Mouse (Mus musculus) hindbrain, embryonic 13.5 days (tissue): ENCODE measurements at regions not wholly inside any gene's neighbourhood (a gene's known extent, or its start where the extent isn't known, plus 50 kb on each side); places are given as distances from the start of the nearest gene placed in this dataset.

Experiments
- ATAC-seq: fragments of 200-750 bp; cut with Nextera tagmentation; 2 replicates; pipeline ENCODE4 v1.8.0; 2017; ENCODE audit warnings: moderate TSS enrichment; ENCODE audit not compliant: low FRiP score
- H3K27ac ChIP-seq: fragments of 300-500 bp; sonication (generic); 2 replicates; pipeline ENCODE4 v1.5.1; 2015; ENCODE audit warnings: inconsistent platforms, mild to moderate bottlenecking, moderate library complexity
- H3K27me3 ChIP-seq: fragments of 300-500 bp; sonication (generic); 2 replicates; pipeline ENCODE4 v1.6.1; 2015; ENCODE audit warnings: mild to moderate bottlenecking, inconsistent platforms
- H3K36me3 ChIP-seq: fragments of 300-500 bp; sonication (generic); 2 replicates; pipeline ENCODE4 v1.6.1; 2015; ENCODE audit warnings: mild to moderate bottlenecking, inconsistent platforms
- H3K4me1 ChIP-seq: fragments of 300-500 bp; sonication (generic); replicated peaks from 2 replicates; pipeline ENCODE4 v1.6.1; 2015; ENCODE audit warnings: inconsistent platforms
- H3K4me2 ChIP-seq: fragments of 300-500 bp; sonication (generic); 2 replicates; pipeline ENCODE4 v1.6.1; 2015; ENCODE audit warnings: inconsistent platforms, mild to moderate bottlenecking, moderate library complexity
- H3K4me3 ChIP-seq: fragments of 300-500 bp; sonication (generic); 2 replicates; pipeline ENCODE4 v1.5.1; 2015; ENCODE audit warnings: mild to moderate bottlenecking, inconsistent platforms
- H3K9ac ChIP-seq: fragments of 300-500 bp; sonication (generic); 2 replicates; pipeline ENCODE4 v1.6.1; 2015; ENCODE audit warnings: mild to moderate bottlenecking, inconsistent platforms
- H3K9me3 ChIP-seq: fragments of 300-500 bp; sonication (generic); 2 replicates; pipeline ENCODE4 v1.6.1; 2016; ENCODE audit warnings: inconsistent platforms
- whole genome bisulfite sequencing: fragments of 180-500 bp; shearing (Covaris S2); methylation state at CpG from one replicate; pipeline ENCODE4 v1.1.7; 2015; 5-methylcytosine and 5-hydroxymethylcytosine counted together

DNA sequence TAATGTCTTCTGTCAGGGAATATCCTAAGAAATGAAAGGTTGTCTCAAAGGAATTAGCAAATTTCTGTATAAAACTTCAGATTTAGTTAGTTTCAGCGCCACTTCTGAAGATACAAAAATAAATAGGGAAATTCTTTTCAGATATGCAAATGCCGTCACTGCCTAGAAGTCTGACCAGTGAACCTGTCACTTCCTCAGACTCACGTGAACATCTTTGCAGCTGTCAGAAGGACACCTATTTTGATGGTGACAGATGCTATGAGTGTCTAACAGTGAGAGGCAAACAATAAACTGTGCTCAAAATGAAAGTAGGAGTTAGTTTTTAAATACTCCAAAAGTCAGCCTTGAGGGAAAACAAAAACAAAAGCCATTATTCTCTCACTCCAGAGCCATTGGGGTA lies 57.5 kb upstream of the Igf1r start:
- Histone ChIP-seq H3K4me1 (no peaks in the 10 kb centered on the region; the same call in 1 of the 2 replicates), H3K36me3 (no peaks in the 10 kb centered on the region), H3K9ac (no peak overlapping the region), H3K27ac (no peak overlapping the region), H3K9me3 (no peaks in the 10 kb centered on the region), H3K4me2 (no peak overlapping the region), H3K4me3 (no peak overlapping the region), H3K27me3 (no peaks in the 10 kb centered on the region)
- no peak for ATAC-seq
- WGBS, result 83% methylated on average over 3 of the region's 3 CpGs

DNA sequence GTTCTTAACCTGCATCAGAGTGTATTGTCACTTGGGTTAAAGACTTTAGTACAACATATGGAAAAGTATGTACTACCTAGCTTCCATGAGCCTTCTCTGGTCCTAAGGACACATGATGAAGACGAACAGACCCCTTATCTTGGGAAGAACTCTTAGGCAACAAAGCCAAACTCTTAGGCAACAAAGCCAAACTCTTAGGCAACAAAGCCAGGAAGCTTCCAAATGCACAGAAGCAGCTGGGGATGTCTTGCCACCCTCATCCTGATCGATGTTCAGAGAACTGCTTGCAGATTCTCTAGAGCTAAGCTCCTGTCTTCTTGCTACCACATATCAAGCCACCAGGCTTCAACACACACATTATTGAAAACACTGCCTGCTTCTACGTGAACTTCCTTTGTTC lies 59.7 kb upstream of the Igf1r start:
- no peaks in the 10 kb centered on the region for H3K36me3 ChIP-seq
- no peaks in the 10 kb centered on the region for H3K9me3 ChIP-seq
- no peak overlapping the region for H3K27ac ChIP-seq
- no peaks in the 10 kb centered on the region; the same call in 1 of the 2 replicates for H3K4me1 ChIP-seq
- no peak overlapping the region for H3K9ac ChIP-seq
- no peak overlapping the region for H3K4me3 ChIP-seq
- no peaks in the 10 kb centered on the region for H3K27me3 ChIP-seq
- ATAC-seq, result no peak
- no peak overlapping the region for H3K4me2 ChIP-seq
- WGBS, result 73% methylated on average over 3 of the region's 3 CpGs

DNA sequence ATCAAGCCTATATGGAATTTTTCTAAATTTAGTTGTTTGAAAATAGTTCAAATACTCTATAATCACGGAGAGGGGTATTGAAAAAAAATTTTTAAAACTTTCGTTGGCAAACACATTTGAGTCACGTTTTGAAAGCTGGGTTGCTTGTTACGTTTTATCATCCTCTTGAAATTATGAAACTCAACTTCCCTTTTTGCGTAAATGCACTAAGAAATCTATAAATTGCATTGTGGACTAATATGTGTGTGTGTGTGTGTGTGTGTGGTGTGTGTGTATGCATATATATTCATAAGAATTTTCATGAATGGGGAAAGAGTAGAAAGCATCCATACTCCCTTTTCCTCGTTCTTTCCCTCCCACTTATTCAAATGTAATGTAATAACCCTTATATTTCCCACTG lies 69.6 kb upstream of the Igf1r start:
- no peak overlapping the region for H3K4me3 ChIP-seq
- no peaks in the 10 kb centered on the region for H3K36me3 ChIP-seq
- ATAC-seq, result no peak
- no peaks in the 10 kb centered on the region for H3K9me3 ChIP-seq
- no peaks in the 10 kb centered on the region for H3K27me3 ChIP-seq
- H3K27ac ChIP-seq, result no peak overlapping the region
- no peak overlapping the region for H3K9ac ChIP-seq
- no peaks in the 10 kb centered on the region for H3K4me1 ChIP-seq
- 87% methylated on average over 6 of the region's 6 CpGs for WGBS
- no peak overlapping the region for H3K4me2 ChIP-seq

DNA sequence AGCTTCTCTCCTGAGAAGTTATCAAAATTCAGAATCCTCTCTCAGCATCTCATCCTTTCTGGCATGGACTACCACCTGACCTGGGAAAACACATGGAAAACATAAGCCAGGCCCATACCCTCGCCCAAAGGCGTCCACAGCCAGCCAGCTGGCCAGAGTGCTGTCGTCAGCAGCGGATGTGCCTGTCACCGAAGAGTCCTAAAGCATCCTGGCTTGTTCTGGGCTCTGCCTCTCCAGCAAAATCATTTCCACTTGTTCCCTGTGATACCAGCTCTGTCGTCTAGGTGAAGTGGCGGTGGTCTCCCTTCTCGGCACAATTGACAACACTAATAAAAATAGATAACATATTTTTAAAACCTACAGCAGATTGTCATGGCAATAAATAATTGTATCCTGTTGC lies 70.0 kb upstream of the Igf1r start:
- no peak overlapping the region for H3K9ac ChIP-seq
- no peaks in the 10 kb centered on the region for H3K36me3 ChIP-seq
- H3K27ac ChIP-seq, result no peak overlapping the region
- 72% methylated on average over 8 of the region's 8 CpGs for WGBS
- no peaks in the 10 kb centered on the region for H3K27me3 ChIP-seq
- no peak for ATAC-seq
- H3K4me1 ChIP-seq, result no peaks in the 10 kb centered on the region
- H3K9me3 ChIP-seq, result no peaks in the 10 kb centered on the region
- no peak overlapping the region for H3K4me3 ChIP-seq
- H3K4me2 ChIP-seq, result no peak overlapping the region

DNA sequence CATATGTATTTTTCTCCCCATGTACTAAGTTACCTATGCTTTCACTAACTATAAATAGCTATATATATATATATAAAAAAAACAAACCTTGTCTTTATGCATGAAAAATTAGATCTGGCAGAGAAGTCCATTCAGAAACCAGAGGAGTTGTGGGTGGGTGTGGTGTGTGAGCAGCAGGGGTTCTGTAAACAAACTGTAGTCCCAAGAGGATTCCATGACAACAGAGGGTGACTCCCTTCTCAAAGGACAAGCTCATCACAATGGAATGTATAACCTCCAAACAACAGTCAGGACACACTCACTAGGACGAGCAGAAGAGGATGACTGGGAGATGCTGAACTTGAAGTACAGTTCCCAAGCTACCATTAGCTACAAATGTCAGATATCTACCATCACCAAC lies 74.4 kb upstream of the Igf1r start:
- no peaks in the 10 kb centered on the region for H3K4me1 ChIP-seq
- ATAC-seq, result no peak
- WGBS, result 36% methylated on average over 1 of the region's 1 CpGs
- no peak overlapping the region for H3K4me3 ChIP-seq
- no peaks in the 10 kb centered on the region for H3K36me3 ChIP-seq
- H3K27me3 ChIP-seq, result no peaks in the 10 kb centered on the region
- H3K27ac ChIP-seq, result no peak overlapping the region
- H3K9me3 ChIP-seq, result no peaks in the 10 kb centered on the region
- H3K4me2 ChIP-seq, result no peak overlapping the region
- H3K9ac ChIP-seq, result no peak overlapping the region

DNA sequence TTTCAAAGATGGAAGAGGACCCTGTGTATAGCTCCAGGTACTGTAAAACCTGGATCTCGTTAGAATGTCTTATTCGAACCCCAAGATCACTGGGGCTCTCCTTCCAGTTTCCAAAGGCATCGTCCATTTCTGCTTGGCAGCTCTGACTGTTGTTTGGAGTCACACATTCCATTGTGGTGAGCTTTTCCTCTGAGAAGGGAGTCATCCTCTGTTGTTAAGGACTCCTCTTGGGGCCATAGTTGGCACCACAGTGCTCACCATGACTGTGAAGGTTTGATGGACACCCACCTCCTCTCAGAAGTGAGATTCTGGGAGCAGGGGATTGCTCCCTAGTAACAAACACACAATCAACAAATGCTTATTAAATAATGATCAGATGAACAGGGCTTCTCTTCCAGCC lies 75.0 kb upstream of the Igf1r start:
- no peak for ATAC-seq
- 84% methylated on average over 3 of the region's 3 CpGs for WGBS
- no peak overlapping the region for H3K9ac ChIP-seq
- no peaks in the 10 kb centered on the region for H3K27me3 ChIP-seq
- H3K4me2 ChIP-seq, result no peak overlapping the region
- H3K4me1 ChIP-seq, result no peaks in the 10 kb centered on the region
- H3K36me3 ChIP-seq, result no peaks in the 10 kb centered on the region
- H3K4me3 ChIP-seq, result no peak overlapping the region
- H3K27ac ChIP-seq, result no peak overlapping the region
- no peaks in the 10 kb centered on the region for H3K9me3 ChIP-seq

DNA sequence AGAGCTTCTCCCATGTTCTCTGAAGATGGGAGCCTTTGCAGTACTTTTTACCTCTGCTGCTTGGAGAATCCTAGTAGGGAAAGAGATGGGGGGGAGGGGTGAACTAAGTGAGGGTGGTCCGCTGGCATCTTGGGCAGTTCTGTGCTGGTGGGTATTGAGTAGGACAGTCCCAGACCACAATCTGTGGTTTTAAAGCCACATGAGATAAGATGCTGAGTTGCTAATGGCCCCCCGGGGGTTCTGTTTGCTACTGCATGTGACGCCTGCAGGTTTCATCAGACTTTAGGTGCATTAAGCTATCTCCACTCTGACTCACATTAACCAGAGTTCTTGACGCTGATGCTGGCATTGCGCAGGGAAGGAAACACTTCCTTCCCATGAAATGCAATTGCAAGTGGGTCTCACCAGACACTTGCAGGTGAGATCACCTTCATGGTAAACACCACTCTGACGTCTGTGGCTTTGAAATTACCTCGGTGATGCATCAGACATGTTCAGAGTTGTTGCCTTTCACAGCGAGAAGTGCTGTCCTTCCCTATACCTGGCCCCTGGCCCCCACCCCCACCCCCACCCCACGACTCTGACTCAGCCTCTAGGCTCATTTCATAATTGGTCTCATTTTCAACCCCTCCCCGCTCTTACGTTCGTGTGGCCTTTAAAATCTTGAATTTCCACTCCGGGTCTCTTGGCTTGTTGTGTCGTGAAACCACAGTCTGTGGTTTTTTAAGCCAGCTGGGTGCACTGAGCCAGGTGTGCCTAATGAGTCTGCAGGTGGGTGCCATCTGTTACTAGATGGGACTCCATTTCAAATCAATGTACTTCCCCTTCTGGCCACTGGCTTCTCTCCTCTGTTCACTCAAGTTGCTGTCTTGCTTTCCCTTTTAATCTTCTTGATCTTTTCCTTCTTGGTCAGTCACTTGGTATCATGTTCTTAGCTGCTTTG lies 94.8 kb upstream of the Synm start:
- H3K9ac ChIP-seq, result no peak overlapping the region
- WGBS, result 78% methylated on average over 14 of the region's 14 CpGs
- no peak for ATAC-seq

DNA sequence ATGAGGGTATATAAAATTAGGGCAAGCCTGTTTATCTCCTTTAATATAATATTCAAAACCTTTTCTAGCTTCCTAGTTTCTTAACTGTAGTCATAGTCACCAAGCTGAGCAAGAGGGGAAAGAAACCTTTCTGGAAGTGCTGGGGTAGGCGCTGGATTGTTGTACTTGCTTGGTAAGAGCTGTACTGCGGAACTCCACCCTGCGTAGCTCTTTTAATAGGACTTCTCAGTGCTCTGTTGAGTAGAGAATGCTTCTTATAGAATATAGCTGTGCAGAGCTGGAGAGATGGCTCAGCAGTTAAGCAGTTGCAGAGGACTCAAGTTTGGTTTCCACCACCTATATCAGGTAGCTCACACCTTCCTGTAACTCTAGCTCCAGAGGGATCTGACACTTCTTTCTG lies 93.3 kb upstream of the Synm start:
- H3K27ac ChIP-seq, result no peak overlapping the region
- WGBS, result 96% methylated on average over 3 of the region's 3 CpGs
- ATAC-seq, result no peak
- H3K4me1 ChIP-seq, result peaks cover 9% of the 10 kb centered on the region
- H3K9ac ChIP-seq, result no peak overlapping the region
- no peak overlapping the region for H3K4me2 ChIP-seq
- no peak overlapping the region for H3K4me3 ChIP-seq
- 0 out of 2 replicates have a peak, but pooled peaks cover 3% of the 10 kb centered on the region for H3K27me3 ChIP-seq
- H3K36me3 ChIP-seq, result no peaks in the 10 kb centered on the region
- no peaks in the 10 kb centered on the region for H3K9me3 ChIP-seq

More for the DNA sequence above, 94.8 kb upstream of the Synm start:
- Histone ChIP-seq H3K27ac (no peak overlapping the region), H3K9me3 (no peaks in the 10 kb centered on the region), H3K4me1 (no peaks in the 10 kb centered on the region; the same call in 1 of the 2 replicates), H3K4me2 (no peak overlapping the region), H3K36me3 (no peaks in the 10 kb centered on the region), H3K4me3 (no peak overlapping the region), H3K27me3 (0 out of 2 replicates have a peak, but pooled peaks cover 3% of the 10 kb centered on the region)

DNA sequence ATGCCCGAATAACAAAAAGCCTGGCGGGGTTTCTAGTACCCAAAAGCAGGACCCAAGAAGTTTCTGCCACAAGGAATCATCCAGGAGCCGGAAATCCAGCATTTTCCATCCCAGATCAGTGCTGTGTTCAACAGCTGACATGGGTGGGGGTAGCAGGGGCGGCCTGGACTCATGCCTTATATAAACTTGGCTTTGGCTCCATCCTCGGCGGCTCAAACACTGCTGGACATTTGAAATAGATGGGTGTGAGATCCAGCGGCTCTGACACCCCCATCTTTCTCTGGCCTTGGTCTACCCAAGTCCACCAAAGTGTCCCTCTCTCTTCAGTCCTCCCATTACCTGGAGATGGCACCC lies 89.9 kb upstream of the Synm start:
- no peaks in the 10 kb centered on the region for H3K36me3 ChIP-seq
- peaks cover 9% of the 10 kb centered on the region for H3K4me1 ChIP-seq
- WGBS, result 9% methylated on average over 7 of the region's 7 CpGs
- peak overlapping the region; percentile 62 for H3K4me2 ChIP-seq
- H3K27me3 ChIP-seq, result peaks cover 15% of the 10 kb centered on the region; the same call in 1 of the 2 replicates
- peak overlapping the region; percentile 55 for H3K27ac ChIP-seq
- H3K4me3 ChIP-seq, result peak overlapping the region; percentile 49
- peak overlapping the region; percentile 75 for H3K9ac ChIP-seq
- peak; percentile 52 for ATAC-seq
- H3K9me3 ChIP-seq, result no peaks in the 10 kb centered on the region

DNA sequence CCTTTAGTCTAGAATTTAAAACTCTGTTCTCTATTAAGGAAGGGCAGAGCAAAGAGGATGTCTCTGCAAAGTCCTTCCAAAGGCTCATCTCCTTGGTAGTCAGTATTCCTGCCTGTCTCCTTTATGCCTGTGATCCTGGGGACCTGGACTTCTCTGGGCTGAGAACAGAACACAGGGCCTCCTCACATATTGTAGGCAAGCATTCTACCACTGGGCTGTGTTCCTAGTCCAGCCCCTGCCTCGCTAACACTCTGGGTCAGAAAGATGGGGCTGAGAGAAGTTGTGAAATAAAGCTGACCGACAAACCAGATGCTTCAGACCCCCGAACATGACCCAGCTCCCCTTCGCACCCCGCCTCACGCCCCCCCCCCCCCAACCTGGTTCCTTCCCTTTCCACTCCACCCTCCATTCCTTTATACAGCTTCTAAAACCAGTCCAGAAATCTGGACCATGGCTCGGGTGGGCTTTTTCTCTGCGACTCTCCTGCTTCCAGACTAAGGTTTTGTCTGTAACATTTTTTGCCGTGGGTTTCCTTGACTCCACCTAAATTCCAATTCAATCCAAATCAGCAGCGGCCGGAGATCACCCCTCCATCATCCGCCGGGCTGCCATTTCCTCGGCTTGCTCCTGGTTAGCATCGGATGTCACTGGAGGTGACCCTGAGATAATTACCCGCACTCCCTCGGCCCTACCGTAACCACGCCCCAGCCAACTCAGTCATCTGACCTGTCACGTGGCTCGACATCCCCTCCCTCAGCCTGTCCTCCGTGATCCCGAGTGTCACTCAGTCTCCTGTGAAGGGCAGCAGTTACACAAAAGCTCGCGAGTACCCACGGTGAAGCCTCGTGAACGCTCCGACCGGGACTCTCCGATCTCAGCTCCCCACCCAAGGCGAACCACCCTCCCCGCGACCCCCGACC lies 89.3 kb upstream of the Synm start:
- peak overlapping the region; percentile 62 for H3K4me2 ChIP-seq
- H3K27ac ChIP-seq, result peak overlapping the region; percentile 55
- peak overlapping the region; percentile 49 for H3K4me3 ChIP-seq
- 2% methylated on average over 33 of the region's 35 CpGs for WGBS
- peaks cover 9% of the 10 kb centered on the region for H3K4me1 ChIP-seq
- peaks cover 12% of the 10 kb centered on the region; the same call in 1 of the 2 replicates for H3K27me3 ChIP-seq
- no peaks in the 10 kb centered on the region for H3K36me3 ChIP-seq
- peak; percentile 94 for ATAC-seq
- peak overlapping the region; percentile 75 for H3K9ac ChIP-seq
- no peaks in the 10 kb centered on the region for H3K9me3 ChIP-seq

DNA sequence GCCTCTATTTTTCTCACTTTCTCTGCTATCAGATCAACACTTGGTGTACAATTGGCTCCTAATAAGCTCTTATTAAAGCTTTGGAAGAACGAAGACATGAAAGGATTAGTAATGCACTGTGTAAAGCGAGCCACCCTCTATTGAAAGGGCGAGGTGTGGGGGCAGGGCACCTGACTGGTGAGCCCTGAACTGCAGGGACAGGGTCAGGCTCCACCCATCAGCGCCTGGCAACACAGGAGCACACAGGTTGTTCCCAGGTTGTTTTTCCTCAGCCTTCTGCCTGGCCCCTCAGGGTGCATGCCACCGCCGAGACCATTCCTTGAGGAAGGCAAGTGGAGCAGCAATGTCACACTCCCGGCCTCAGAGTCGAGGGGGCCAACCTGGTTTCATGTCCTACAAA lies 87.3 kb upstream of the Synm start:
- no peak for ATAC-seq
- H3K36me3 ChIP-seq, result no peaks in the 10 kb centered on the region
- H3K27ac ChIP-seq, result no peak overlapping the region
- no peaks in the 10 kb centered on the region for H3K9me3 ChIP-seq
- H3K9ac ChIP-seq, result no peak overlapping the region
- H3K4me3 ChIP-seq, result no peak overlapping the region
- H3K4me1 ChIP-seq, result peaks cover 9% of the 10 kb centered on the region
- no peak overlapping the region for H3K4me2 ChIP-seq
- H3K27me3 ChIP-seq, result peaks cover 12% of the 10 kb centered on the region; the same call in 1 of the 2 replicates
- 9% methylated on average over 8 of the region's 8 CpGs for WGBS

DNA sequence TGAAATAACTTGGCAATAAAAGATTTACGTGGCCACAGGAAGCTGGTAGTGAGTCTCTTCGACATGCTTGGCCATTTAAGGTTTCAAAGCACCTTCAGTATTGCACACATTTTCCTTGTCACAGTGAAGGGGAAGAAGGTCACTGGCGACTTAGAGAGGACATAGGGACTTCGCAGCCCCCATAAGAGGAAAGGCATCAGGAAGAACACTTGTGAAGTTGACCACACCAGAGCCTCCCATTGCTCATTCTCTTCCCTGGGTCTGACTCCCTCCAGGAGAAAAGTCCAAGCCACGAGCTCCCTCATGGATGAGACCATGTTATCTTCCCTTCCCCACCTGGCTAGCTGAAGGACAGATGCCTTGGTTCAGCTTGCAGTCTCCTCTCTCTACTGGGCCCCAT lies 77.4 kb upstream of the Synm start:
- H3K4me1 ChIP-seq, result no peaks in the 10 kb centered on the region; the same call in 1 of the 2 replicates
- H3K9ac ChIP-seq, result no peak overlapping the region
- no peak overlapping the region for H3K27ac ChIP-seq
- H3K36me3 ChIP-seq, result no peaks in the 10 kb centered on the region
- H3K27me3 ChIP-seq, result no peaks in the 10 kb centered on the region
- no peak for ATAC-seq
- no peaks in the 10 kb centered on the region for H3K9me3 ChIP-seq
- no peak overlapping the region for H3K4me2 ChIP-seq
- no peak overlapping the region for H3K4me3 ChIP-seq
- 91% methylated on average over 5 of the region's 5 CpGs for WGBS
